Mouse (Mus musculus) spleen, adult 2 months (tissue): ENCODE results near the gene Slc2a13. TPM values are rescaled to one million over a fixed set of nuclear protein-coding genes. Genes with fewer than 3 reads are reported as not detected.

Experiments used
- DNase-seq, 2 experiments: peaks; one replicate each; pipeline versions ENCODE4 v3.0.0 to v3.0.0-alpha.2; 2012 to 2021; ENCODE audit warnings: low spot score in 2 of 2, low read depth in 1 of 2
- H3K27ac ChIP-seq: fragments of 200-500 bp; 2 replicates; pipeline ENCODE4 v1.5.1; 2012; ENCODE audit warnings: low read length, inconsistent platforms; ENCODE audit not compliant: insufficient read depth
- H3K27me3 ChIP-seq: fragments of 200-500 bp; 2 replicates; pipeline ENCODE4 v1.6.1; 2012; ENCODE audit warnings: mild to moderate bottlenecking, moderate library complexity, low read length, inconsistent platforms; ENCODE audit not compliant: control insufficient read depth, insufficient read depth
- H3K36me3 ChIP-seq: fragments of 200-500 bp; 2 replicates; pipeline ENCODE4 v1.6.1; 2012; ENCODE audit warnings: mild to moderate bottlenecking, low read length, inconsistent platforms; ENCODE audit not compliant: control insufficient read depth, insufficient read depth
- H3K4me1 ChIP-seq: fragments of 200-500 bp; 2 replicates; pipeline ENCODE4 v1.6.1; 2011; ENCODE audit warnings: inconsistent platforms; ENCODE audit not compliant: control insufficient read depth, insufficient read depth, insufficient read length
- H3K4me3 ChIP-seq: fragments of 200-500 bp; 2 replicates; pipeline ENCODE4 v1.5.1; 2011; ENCODE audit warnings: mild to moderate bottlenecking, inconsistent platforms; ENCODE audit not compliant: insufficient read depth, insufficient read length; ENCODE audit errors: extremely low read depth
- CTCF ChIP-seq: fragments of 200-500 bp; IDR thresholded peaks from 2 replicates; pipeline ENCODE4 v1.5.1; 2011; ENCODE audit warnings: mild to moderate bottlenecking, inconsistent platforms; ENCODE audit not compliant: insufficient read depth, insufficient read length, insufficient replicate concordance; ENCODE audit errors: extremely low read depth
- POLR2A ChIP-seq: fragments of 200-500 bp; IDR thresholded peaks from 2 replicates; pipeline ENCODE4 v1.6.1; 2011; ENCODE audit warnings: low read depth, low read length, inconsistent platforms
- WGBS: fragments of 180-500 bp; shearing (Covaris S2); methylation state at CpG from one replicate; pipeline ENCODE4 v1.1.7; 2018; 5-methylcytosine and 5-hydroxymethylcytosine counted together
- polyA plus RNA-seq: library from polyadenylated mRNA; depleted of rRNA; stranded (reverse); fragments of >200 nt; gene quantifications from 2 replicates; pipeline ENCODE4 v1.2.3, GENCODE M21; 2012; rRNA removed

Gene Slc2a13
- polyA plus RNA-seq, 1 experiment = 0.30 TPM

DNA sequence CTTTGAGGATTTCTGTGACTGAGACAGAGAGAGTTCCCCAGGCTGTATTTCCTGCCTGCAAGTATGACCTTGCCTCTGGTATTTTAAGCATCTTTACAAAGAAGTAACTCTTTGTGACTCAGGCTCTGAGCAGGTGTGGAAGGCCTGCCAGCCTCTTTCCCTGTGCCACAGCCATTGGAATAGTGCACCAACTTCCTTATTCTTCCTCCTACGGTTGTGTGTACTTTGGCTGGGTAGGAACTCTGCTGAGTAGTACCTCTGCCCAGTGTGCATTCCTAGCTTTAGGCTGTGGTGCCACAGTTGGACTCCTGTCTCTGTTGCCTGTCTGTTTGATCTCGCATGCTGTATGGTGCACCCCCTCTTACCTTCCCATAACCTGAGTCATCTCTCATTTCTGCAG is 317.8 kb downstream of the Slc2a13 start:
- TF ChIP-seq CTCF = no peak
- TF ChIP-seq POLR2A = no peak
- no peak overlapping the region for H3K4me3 ChIP-seq
- H3K36me3 ChIP-seq = no peaks in the 10 kb centered on the region
- DNase-seq = no peak
- H3K27me3 ChIP-seq = no peaks in the 10 kb centered on the region
- H3K27ac ChIP-seq = no peak overlapping the region
- no peaks in the 10 kb centered on the region for H3K4me1 ChIP-seq
- 95% methylated on average over 2 of the region's 2 CpGs for WGBS

DNA sequence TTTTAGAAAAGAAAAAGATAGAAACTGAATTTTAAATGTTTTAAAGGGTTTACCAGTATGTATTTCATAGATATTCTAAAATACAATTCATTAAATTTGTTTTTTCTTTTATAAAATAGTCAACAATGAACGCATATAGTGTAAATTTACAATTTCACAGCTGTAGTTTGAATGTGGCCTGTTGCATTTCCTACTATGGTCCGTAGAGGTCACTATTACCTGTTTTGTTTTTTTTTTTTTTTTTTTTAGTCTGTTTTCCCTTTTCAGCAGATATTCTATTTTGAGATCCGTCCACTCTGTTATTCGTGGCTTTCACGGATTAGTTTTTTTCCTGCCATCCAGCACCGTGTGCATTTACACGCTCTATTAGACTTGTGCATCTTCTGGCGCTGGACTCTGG is 320.1 kb downstream of the Slc2a13 start:
- H3K4me1 ChIP-seq = no peaks in the 10 kb centered on the region
- H3K4me3 ChIP-seq = no peak overlapping the region
- no peaks in the 10 kb centered on the region for H3K36me3 ChIP-seq
- H3K27ac ChIP-seq = no peak overlapping the region
- DNase-seq = no peak
- WGBS = 45% methylated on average over 8 of the region's 8 CpGs
- TF ChIP-seq POLR2A (no peak), CTCF (no peak)
- no peaks in the 10 kb centered on the region for H3K27me3 ChIP-seq

DNA sequence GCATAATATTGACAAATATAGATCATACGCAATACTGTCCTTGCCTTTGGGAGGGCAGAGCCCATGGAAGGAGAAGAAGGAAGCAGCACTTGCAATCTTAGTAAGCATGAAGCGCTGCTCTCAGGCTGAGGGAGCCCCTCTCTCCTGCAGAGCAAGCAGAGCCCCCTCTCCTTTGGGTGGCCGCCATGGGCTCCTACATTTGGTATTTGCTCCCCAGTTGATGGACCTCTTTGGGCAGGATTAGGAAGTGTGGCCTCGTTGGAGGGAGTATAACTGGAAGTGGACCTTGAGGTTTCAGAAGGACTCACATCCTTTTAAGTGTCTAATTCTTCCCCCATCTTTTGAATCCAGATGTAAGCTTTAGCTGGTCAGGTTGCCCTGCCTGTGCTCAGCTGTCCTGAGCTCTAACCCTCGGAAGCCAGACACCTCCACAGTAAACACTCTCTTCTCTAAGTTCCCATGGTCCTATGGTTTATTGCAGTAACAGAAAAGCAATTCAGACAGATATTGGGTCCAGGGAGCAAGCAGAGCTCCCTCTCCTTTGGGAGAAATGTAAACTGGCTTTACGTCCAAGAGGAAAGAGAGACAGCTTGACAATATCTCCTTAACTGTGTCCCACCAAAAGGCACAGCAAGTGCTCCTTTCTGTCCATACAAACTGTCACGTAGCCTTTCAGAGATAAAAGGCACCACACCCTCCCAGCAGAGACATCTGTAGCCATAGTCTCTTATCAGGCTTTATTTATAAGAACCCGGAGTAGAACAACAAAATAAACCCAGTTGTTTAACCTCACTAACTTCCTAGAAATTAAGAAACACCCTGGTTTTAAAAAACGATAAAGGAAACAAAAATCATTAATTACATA is 321.3 kb downstream of the Slc2a13 start:
- Histone ChIP-seq H3K27ac (no peak overlapping the region), H3K27me3 (no peaks in the 10 kb centered on the region), H3K4me1 (no peaks in the 10 kb centered on the region), H3K4me3 (no peak overlapping the region), H3K36me3 (no peaks in the 10 kb centered on the region)
- WGBS = 71% methylated on average over 9 of the region's 9 CpGs
- no peak for TF ChIP-seq POLR2A
- TF ChIP-seq CTCF = no peak
- no peak for DNase-seq

DNA sequence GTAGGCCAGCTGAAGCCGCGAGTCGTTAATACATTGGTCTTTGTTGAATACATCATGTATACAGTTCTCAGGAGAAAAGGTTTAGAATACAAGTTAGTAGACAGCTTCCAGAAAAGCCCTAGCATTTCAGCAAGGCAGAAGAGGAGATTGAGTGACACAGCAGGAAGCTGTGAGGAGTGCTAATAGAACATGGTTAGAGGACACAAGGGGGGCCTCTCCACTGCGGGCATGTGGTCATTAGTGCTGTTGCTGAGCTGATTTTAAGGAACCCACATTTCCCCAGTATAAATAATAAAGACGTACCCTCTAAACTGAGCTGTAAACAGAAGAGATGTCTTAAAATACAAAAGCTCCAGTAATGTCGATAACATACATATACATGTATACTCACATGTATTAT is 322.2 kb downstream of the Slc2a13 start:
- Histone ChIP-seq H3K4me3 (no peak overlapping the region), H3K27me3 (no peaks in the 10 kb centered on the region), H3K4me1 (no peaks in the 10 kb centered on the region), H3K27ac (no peak overlapping the region), H3K36me3 (no peaks in the 10 kb centered on the region)
- DNase-seq = no peak
- WGBS = 62% methylated on average over 6 of the region's 6 CpGs
- TF ChIP-seq POLR2A = no peak
- TF ChIP-seq CTCF = no peak

DNA sequence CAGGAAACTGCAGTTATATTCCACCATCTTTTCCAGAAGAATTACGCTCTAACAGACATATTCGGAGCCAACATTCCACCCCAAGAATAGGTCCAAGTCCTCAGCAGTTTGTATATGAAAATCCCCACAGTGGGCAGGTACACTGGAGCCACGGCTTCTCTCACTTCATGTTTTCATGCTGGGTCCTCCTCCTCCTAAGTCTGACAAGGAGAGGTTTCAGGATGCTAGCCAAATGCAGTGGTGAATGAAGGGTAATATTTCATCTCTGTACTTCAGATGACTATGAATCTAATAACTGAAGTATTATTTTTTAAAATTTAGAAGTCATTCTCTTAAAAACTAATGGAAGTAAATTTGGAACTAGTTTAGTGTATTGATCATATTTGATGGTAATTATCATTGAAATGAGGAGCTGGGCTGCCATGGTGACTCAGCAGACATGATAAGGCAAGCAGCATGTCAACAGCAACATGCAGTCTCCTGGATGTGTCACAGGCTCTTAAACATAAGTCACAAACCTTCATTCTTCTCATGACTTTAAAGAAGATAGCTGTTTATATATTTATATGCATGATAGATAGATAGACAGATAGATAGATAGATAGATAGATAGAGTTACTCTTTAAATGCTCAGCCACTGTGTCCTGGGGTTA is 332.3 kb downstream of the Slc2a13 start:
- H3K27ac ChIP-seq = no peak overlapping the region
- H3K4me1 ChIP-seq = no peaks in the 10 kb centered on the region
- H3K27me3 ChIP-seq = no peaks in the 10 kb centered on the region
- no peak overlapping the region for H3K4me3 ChIP-seq
- no peak for DNase-seq
- 87% methylated on average over 3 of the region's 3 CpGs for WGBS
- TF ChIP-seq CTCF = no peak
- no peak for TF ChIP-seq POLR2A
- no peaks in the 10 kb centered on the region for H3K36me3 ChIP-seq

DNA sequence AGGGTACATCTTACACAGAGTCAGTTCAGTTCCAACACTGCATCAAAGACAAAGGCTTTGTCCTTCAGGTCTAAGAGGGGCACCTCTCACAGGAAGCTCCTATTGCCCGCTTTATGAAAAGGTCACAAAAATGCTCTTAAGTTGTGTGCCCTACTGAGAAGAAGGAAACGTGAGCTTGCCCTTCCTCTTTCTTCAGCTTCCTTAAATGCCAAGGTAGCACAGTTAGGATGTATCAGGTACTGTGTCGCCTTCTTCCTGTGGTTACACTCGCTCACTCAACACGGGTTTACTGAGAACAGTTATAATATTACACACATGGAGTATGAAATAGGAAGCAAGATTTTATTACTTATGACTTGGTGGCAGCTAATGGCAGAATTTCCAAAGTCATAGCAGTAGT is 335.8 kb downstream of the Slc2a13 start:
- H3K36me3 ChIP-seq = no peaks in the 10 kb centered on the region
- H3K4me3 ChIP-seq = no peak overlapping the region
- WGBS = 23% methylated on average over 5 of the region's 5 CpGs
- no peak overlapping the region for H3K27ac ChIP-seq
- H3K4me1 ChIP-seq = no peaks in the 10 kb centered on the region
- DNase-seq = no peak
- TF ChIP-seq CTCF = no peak
- no peak for TF ChIP-seq POLR2A
- H3K27me3 ChIP-seq = no peaks in the 10 kb centered on the region

Other genes starting within 250 kb of the Slc2a13 start
- 8.5 and 9.7 TPM in 2 replicates for gene Lrrk2, start 99.9 kb upstream of the Slc2a13 start, polyA plus RNA-seq